Mouse (Mus musculus): ENCODE measurements around the gene Fam117a.

The Fam117a gene

GRCm38 (mm10) chr11:95365596-95365995, 28.8 kb downstream of the Fam117a start:
- peak; percentile 84 to 87 for DNase-seq (ENCODE audit: low spot score in 2 of 2)

DNA sequence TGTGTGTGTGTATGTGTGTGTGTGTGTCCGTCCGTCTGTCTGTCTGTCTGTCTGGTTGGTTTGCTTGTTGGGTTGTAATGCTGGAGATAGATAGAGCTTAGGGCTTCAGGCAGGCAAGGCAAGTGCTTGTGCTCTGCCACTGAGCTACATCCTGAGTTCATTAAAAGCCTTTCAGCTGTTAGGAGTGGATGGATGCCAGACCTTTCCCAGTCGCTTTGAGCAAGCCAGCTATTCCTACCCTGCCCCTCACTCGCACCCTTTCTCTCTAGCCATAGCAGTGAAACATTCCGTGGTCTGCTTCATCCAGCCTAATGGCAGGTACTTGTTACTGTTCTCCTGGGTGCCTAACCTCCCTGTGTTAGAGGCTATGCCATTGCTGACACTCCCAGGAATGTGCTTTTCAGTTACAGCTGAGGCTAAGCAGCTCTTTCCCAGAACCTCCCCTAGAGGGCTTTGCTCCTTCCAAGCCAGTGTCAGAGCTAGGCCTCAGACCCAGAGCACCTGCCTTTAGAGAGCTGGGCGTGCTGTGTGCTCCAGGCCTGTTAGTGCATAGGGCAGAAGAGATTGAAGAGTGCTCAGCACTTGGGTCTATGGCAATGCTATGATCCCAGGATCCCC, 29.6 kb downstream of the Fam117a start:
- peak in 1 of 2 experiments; percentile 39 for DNase-seq (ENCODE audit: low spot score in 2 of 2)

GRCm38 (mm10) chr11:95367011-95367735, 30.4 kb downstream of the Fam117a start:
- no peak for DNase-seq (ENCODE audit: low spot score in 2 of 2)

DNA sequence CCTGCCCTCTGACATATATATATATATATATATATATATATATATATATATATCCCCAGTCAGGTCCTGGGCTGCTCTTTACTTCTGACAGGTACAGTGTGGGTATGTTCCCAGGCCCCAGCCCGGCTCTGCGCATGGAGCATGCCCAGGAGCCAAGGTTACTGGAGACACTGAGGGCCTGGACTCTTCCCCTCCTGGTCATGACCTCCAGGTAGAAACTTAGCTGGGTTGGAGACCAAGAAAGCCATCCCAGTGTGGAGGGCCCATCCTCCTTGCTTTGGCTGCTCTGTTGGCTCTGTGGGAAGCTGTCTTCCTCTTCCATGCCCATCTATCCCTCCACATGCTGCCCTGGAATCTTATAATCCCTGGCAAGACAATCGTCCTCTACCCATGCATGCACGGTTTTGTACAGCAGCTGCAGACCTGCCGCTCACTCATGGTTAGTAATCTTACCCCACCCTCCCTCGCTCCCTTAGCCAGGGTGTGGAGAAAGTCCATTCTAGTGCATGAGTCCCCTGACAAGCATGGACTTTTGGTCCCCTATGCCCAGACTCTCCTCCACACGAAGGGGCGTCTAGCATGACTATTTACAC, 31.5 kb downstream of the Fam117a start:
- no peak for DNase-seq (ENCODE audit: low spot score in 2 of 2)

DNA sequence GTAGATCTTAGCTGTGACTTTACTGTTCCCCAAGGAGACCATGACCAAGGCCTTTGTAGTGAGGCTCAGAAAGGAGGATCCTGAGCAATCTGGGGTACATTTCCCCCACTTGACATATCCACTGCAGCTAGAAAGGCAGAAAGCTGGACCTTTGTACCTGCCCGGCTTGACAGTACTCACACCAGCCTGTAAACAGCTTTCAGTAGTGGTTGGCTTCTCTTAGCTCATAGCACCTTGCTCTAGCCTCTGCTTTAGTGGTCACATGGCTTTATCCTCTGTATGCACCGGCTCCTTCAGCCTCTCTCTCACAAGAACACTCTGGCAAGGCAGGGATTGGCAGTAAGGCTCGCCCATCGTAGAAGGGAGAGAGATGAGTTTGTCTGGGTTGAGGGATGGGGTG, 32.1 kb downstream of the Fam117a start:
- DNase-seq (ENCODE audit: low spot score in 2 of 2): no peak

- peak; percentile 68 to 70 for DNase-seq (ENCODE audit: low spot score in 2 of 2)
These were observed 33.4 kb downstream of the Fam117a start for GRCm38 (mm10) chr11:95369964-95370890.

GRCm38 (mm10) chr11:95371182-95371581, 34.4 kb downstream of the Fam117a start:
- DNase-seq (ENCODE audit: low spot score in 2 of 2): no peak

- DNase-seq (ENCODE audit: low spot score in 2 of 2): no peak
These were observed 42.1 kb downstream of the Fam117a start for GRCm38 (mm10) chr11:95378926-95379325.

DNA sequence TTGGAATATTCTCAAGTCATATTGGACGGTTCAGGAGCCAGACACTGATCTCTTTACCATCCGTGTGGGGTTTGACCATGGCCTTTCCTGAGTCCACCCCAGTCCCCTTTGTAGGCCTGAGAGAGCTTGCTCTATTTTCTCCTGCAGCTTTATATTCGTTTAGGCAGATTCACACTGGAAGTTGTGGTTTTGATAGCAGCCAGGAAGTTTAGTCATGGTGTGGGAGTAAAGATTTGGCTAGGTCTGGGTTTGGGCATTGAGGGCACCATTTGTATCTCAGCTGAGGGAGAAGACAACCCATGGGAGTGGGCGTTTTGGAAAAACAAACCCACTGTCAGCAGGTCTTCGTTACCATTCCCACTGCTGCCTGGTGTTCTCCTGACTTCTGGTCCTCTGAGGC, 42.7 kb downstream of the Fam117a start:
- no peak for DNase-seq (ENCODE audit: low spot score in 2 of 2)

GRCm38 (mm10) chr11:95380711-95381110, 43.9 kb downstream of the Fam117a start:
- DNase-seq (ENCODE audit: low spot score in 2 of 2): no peak

DNA sequence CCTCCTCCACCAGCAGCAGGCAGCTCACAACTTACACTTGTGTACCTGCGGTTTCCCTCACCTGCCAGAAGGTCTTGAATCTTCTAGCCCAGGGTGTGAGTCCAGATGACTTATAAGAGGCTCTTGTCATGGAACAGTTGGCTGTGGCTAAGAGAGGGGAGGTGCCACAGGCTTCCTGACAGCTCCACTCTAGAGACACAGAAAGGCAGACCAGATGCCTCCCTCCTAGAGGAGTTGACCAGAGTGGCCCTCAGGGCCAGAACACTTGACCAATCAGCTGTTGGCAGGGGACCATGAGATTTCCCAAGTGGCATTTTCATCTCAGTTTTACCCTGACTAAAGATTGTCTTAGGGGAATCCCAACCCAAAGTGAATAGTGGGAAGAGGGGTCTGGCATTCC, 44.3 kb downstream of the Fam117a start:
- DNase-seq (ENCODE audit: low spot score in 2 of 2): no peak

- DNase-seq (ENCODE audit: low spot score in 2 of 2): no peak
These were observed 46.6 kb downstream of the Fam117a start for GRCm38 (mm10) chr11:95383331-95383986.

- no peak for DNase-seq (ENCODE audit: low spot score in 2 of 2)
These were observed 47.1 kb downstream of the Fam117a start for GRCm38 (mm10) chr11:95384004-95384318.

- DNase-seq (ENCODE audit: low spot score in 2 of 2): peak; percentile 86 to 89
These were observed 47.6 kb downstream of the Fam117a start, which contains the start of gene Slc35b1 for GRCm38 (mm10) chr11:95384319-95384972. Gene Slc35b1 (plus strand): TSS chr11:95384692.

GRCm38 (mm10) chr11:95384973-95385320, 48.1 kb downstream of the Fam117a start:
- DNase-seq (ENCODE audit: low spot score in 2 of 2): no peak

DNA sequence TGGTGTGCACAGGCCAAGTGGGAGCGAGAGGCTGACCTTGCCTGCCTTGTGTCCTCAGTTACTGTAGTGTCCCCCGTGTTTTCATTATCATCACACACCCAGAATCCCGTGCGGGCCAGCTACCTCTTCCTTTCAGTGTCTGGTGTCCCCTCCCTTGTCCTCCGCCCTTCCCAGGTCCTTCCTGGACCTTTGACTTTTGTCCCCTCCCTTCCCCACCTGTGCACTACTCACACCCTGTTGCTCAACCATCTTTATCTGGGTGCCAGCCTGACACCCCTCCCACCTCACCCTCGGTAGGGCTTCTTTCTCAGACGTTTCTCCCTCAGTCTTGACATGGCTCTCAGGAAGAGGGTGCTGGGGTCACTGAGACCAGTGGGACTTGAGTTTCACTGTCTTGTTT, 50.5 kb downstream of the Fam117a start:
- DNase-seq (ENCODE audit: low spot score in 2 of 2): no peak

GRCm38 (mm10) chr11:95389006-95389405, 52.2 kb downstream of the Fam117a start:
- no peak for DNase-seq (ENCODE audit: low spot score in 2 of 2)

DNA sequence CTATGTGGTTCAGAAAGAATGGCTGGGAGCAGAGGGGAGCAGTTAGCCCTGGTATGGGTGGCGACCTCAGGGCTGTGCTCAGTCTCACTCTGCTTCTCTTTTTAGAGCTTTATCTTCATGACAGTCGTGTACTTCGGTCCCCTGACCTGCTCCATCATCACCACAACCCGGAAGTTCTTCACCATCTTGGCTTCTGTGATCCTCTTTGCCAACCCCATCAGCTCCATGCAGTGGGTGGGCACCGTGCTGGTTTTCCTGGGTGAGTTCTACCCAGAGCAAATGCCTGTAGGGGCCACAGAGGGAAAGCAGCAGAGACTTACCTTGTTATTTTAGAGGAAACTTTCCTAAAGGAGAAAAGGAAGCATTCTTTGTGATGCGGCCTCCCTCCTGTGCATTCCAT, 53.6 kb downstream of the Fam117a start:
- DNase-seq (ENCODE audit: low spot score in 2 of 2): no peak

GRCm38 (mm10) chr11:95391201-95391600, 54.4 kb downstream of the Fam117a start:
- DNase-seq (ENCODE audit: low spot score in 2 of 2): no peak

DNA sequence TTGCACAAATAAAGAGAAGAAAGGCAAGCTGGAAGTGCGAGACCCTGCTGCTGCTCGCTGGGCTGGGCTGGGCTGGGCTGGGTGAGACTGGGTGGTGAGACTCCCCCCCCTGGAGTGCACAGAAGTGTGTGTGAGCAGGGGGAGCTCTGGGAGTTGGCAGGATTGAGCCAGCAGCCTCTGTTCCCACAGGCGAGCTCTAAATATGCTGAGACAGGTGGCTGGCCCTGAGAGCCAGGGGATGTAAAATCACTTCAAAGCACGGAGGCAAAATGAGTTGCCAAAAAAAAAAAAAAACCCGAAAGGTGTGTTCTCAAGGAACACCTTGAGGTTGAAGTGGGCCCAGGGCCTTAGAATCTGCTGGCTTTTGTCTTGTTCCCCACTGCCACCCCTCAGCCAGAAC, 54.9 kb downstream of the Fam117a start:
- no peak for DNase-seq (ENCODE audit: low spot score in 2 of 2)

DNA sequence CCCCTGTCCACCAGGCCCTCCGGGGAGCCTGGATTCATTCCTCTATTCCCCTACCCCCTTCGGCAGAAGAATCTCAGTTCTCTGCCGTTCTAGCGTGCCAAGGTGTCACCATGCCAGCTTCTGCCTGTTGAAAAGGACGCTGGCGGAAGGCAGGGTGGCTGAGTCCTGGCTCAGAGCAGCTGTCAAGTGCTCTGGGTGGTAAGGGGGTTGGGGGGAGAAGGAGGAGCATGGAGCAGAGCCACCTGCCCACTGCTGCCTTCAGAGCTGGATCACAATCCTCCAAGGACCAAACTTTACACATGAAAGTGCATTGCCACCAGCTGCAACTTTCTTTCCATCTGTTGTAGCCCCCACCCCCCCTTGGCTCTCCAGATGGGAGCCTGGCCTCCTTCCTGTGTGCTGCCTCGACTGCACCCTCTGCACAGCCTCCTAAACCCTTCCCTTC, 55.4 kb downstream of the Fam117a start:
- no peak for DNase-seq (ENCODE audit: low spot score in 2 of 2)
